Mouse (Mus musculus) lung, adult 2 months (tissue): ENCODE results near the gene Nhlh2.

Source experiments
- CTCF ChIP-seq: fragments of 200-500 bp; IDR thresholded peaks from 2 replicates; pipeline ENCODE4 v1.5.1; 2011; ENCODE audit warnings: mild to moderate bottlenecking, low read length, control low read depth; ENCODE audit not compliant: insufficient read depth
- POLR2A ChIP-seq: fragments of 200-500 bp; IDR thresholded peaks from 2 replicates; pipeline ENCODE4 v1.6.1; 2011; ENCODE audit warnings: low read depth, mild to moderate bottlenecking, control low read depth, low read length, borderline replicate concordance; ENCODE audit errors: extremely low read depth

- TF ChIP-seq CTCF (no peak), POLR2A (no peak)
Measured at GRCm38 (mm10) chr3:102060065-102060464, 50.2 kb downstream of the Nhlh2 start.
